Mouse (Mus musculus): ENCODE results near the gene Hmgb1. TPM values are rescaled to one million over a fixed set of nuclear protein-coding genes. Genes with fewer than 3 reads are reported as not detected.

Gene Hmgb1
- polyA plus RNA-seq, 1 experiment from 2014 or later: 1,753 TPM

GRCm38 (mm10) chr5:149005701-149006361 lies 178.5 kb downstream of the Hmgb1 start:
- H3K27me3 ChIP-seq (replicated peaks; ENCODE audit: low read depth, poor library complexity, severe bottlenecking): no peaks in the 10 kb centered on the region; the same call in 1 of the 2 replicates
- no peak for DNase-seq (ENCODE audit: low spot score)
- no peak overlapping the region for H3K4me3 ChIP-seq
- H3K36me3 ChIP-seq (replicated peaks): no peaks in the 10 kb centered on the region
- H3K4me1 ChIP-seq: peaks cover 46% of the 10 kb centered on the region
- 70% methylated on average over 9 of the region's 9 CpGs for WGBS
- H3K9me3 ChIP-seq: no peaks in the 10 kb centered on the region; the same call in 1 of the 2 replicates
- H3K27ac ChIP-seq (replicated peaks): peak overlapping the region; percentile 85

- WGBS: 34% methylated on average over 8 of the region's 9 CpGs
- no peaks in the 10 kb centered on the region; the same call in 1 of the 2 replicates for H3K27me3 ChIP-seq (replicated peaks; ENCODE audit: low read depth, poor library complexity, severe bottlenecking)
- H3K9me3 ChIP-seq: no peaks in the 10 kb centered on the region; the same call in 1 of the 2 replicates
- H3K4me1 ChIP-seq: peaks cover 46% of the 10 kb centered on the region
- no peak overlapping the region for H3K4me3 ChIP-seq
- H3K36me3 ChIP-seq (replicated peaks): no peaks in the 10 kb centered on the region
- peak; percentile 34 for DNase-seq (ENCODE audit: low spot score)
- peak overlapping the region; percentile 52; the same call in 1 of the 2 replicates for H3K27ac ChIP-seq (replicated peaks)
Measured at GRCm38 (mm10) chr5:149005083-149005482, 179.2 kb downstream of the Hmgb1 start.

- no peaks in the 10 kb centered on the region for H3K36me3 ChIP-seq (replicated peaks)
- H3K27me3 ChIP-seq (replicated peaks; ENCODE audit: low read depth, poor library complexity, severe bottlenecking): no peaks in the 10 kb centered on the region; the same call in 1 of the 2 replicates
- no peak for DNase-seq (ENCODE audit: low spot score)
- 38% methylated on average over 2 of the region's 2 CpGs for WGBS
- peaks cover 46% of the 10 kb centered on the region for H3K4me1 ChIP-seq
- H3K27ac ChIP-seq (replicated peaks): peak overlapping the region; percentile 73
- no peaks in the 10 kb centered on the region; the same call in 1 of the 2 replicates for H3K9me3 ChIP-seq
- H3K4me3 ChIP-seq: no peak overlapping the region
Measured at GRCm38 (mm10) chr5:149003137-149003536, 181.2 kb downstream of the Hmgb1 start.

GRCm38 (mm10) chr5:149002803-149003115 lies 181.5 kb downstream of the Hmgb1 start:
- 63% methylated on average over 6 of the region's 6 CpGs for WGBS

GRCm38 (mm10) chr5:149002034-149002802 lies 182.1 kb downstream of the Hmgb1 start:
- H3K4me1 ChIP-seq: peaks cover 45% of the 10 kb centered on the region
- H3K36me3 ChIP-seq (replicated peaks): no peaks in the 10 kb centered on the region
- WGBS: 38% methylated on average over 20 of the region's 20 CpGs
- no peak for DNase-seq (ENCODE audit: low spot score)
- no peak overlapping the region for H3K4me3 ChIP-seq
- H3K9me3 ChIP-seq: no peaks in the 10 kb centered on the region; the same call in 1 of the 2 replicates
- H3K27me3 ChIP-seq (replicated peaks; ENCODE audit: low read depth, poor library complexity, severe bottlenecking): no peaks in the 10 kb centered on the region; the same call in 1 of the 2 replicates
- peak overlapping the region; percentile 73 for H3K27ac ChIP-seq (replicated peaks)

More at GRCm38 (mm10) chr5:149002803-149003115, 181.5 kb downstream of the Hmgb1 start:
- H3K9me3 ChIP-seq: no peaks in the 10 kb centered on the region; the same call in 1 of the 2 replicates
- no peaks in the 10 kb centered on the region for H3K36me3 ChIP-seq (replicated peaks)
- H3K27me3 ChIP-seq (replicated peaks; ENCODE audit: low read depth, poor library complexity, severe bottlenecking): no peaks in the 10 kb centered on the region; the same call in 1 of the 2 replicates
- H3K27ac ChIP-seq (replicated peaks): peak overlapping the region; percentile 73
- H3K4me1 ChIP-seq: peaks cover 46% of the 10 kb centered on the region
- H3K4me3 ChIP-seq: no peak overlapping the region
- DNase-seq (ENCODE audit: low spot score): peak; percentile 40

GRCm38 (mm10) chr5:148999802-149000201 lies 184.5 kb downstream of the Hmgb1 start:
- H3K27me3 ChIP-seq (replicated peaks; ENCODE audit: low read depth, poor library complexity, severe bottlenecking): no peaks in the 10 kb centered on the region
- H3K27ac ChIP-seq (replicated peaks): peak overlapping the region; percentile 58; the same call in 1 of the 2 replicates
- 91% methylated on average over 7 of the region's 7 CpGs for WGBS
- no peaks in the 10 kb centered on the region; the same call in 1 of the 2 replicates for H3K9me3 ChIP-seq
- no peaks in the 10 kb centered on the region for H3K36me3 ChIP-seq (replicated peaks)
- H3K4me3 ChIP-seq: no peak overlapping the region
- DNase-seq (ENCODE audit: low spot score): no peak
- H3K4me1 ChIP-seq: peaks cover 42% of the 10 kb centered on the region

- 93% methylated on average over 14 of the region's 14 CpGs for WGBS
Measured at GRCm38 (mm10) chr5:148998512-148998911, 185.8 kb downstream of the Hmgb1 start.

GRCm38 (mm10) chr5:148996709-148997037 lies 187.6 kb downstream of the Hmgb1 start:
- H3K27me3 ChIP-seq (replicated peaks; ENCODE audit: low read depth, poor library complexity, severe bottlenecking): no peaks in the 10 kb centered on the region
- no peak for DNase-seq (ENCODE audit: low spot score)
- H3K27ac ChIP-seq (replicated peaks): peak overlapping the region; percentile 62
- peaks cover 32% of the 10 kb centered on the region for H3K4me1 ChIP-seq
- no peak overlapping the region for H3K4me3 ChIP-seq
- 58% methylated on average over 4 of the region's 4 CpGs for WGBS
- peaks cover 10% of the 10 kb centered on the region for H3K9me3 ChIP-seq
- H3K36me3 ChIP-seq (replicated peaks): peaks cover 11% of the 10 kb centered on the region

More at GRCm38 (mm10) chr5:148998512-148998911, 185.8 kb downstream of the Hmgb1 start:
- no peak overlapping the region for H3K4me3 ChIP-seq
- no peak for DNase-seq (ENCODE audit: low spot score)
- peaks cover 50% of the 10 kb centered on the region for H3K4me1 ChIP-seq
- no peaks in the 10 kb centered on the region; the same call in 1 of the 2 replicates for H3K36me3 ChIP-seq (replicated peaks)
- no peaks in the 10 kb centered on the region; the same call in 1 of the 2 replicates for H3K9me3 ChIP-seq
- H3K27ac ChIP-seq (replicated peaks): no peak overlapping the region
- H3K27me3 ChIP-seq (replicated peaks; ENCODE audit: low read depth, poor library complexity, severe bottlenecking): no peaks in the 10 kb centered on the region

Other genes starting within 250 kb of the Hmgb1 start
- 0.49 and 4.6 TPM in 2 replicates for gene Gm42791, start 189.3 kb downstream of the Hmgb1 start, polyA plus RNA-seq (2016; fragmentation: Nextera tagmentation; extraction: Ambion mirVana)
- 76.3 and 78.3 TPM in 2 replicates for gene Uspl1, start 139 bp downstream of the Hmgb1 start, polyA plus RNA-seq (2016; fragmentation: Nextera tagmentation; extraction: Ambion mirVana)
- 5.5 and 5.8 TPM in 2 replicates for gene Alox5ap, start 80.3 kb upstream of the Hmgb1 start, polyA plus RNA-seq (2016; fragmentation: Nextera tagmentation; extraction: Ambion mirVana)
- gene Medag, start 227.3 kb upstream of the Hmgb1 start, polyA plus RNA-seq (2016; fragmentation: Nextera tagmentation; extraction: Ambion mirVana): 0.17 and 0.38 TPM in 2 replicates

Data from embryonic facial prominence, embryonic 10.5 days (tissue).